Mouse (Mus musculus): ENCODE measurements around the gene Mms22l. TPM values are rescaled to one million over a fixed set of nuclear protein-coding genes. Genes with fewer than 3 reads are reported as not detected.
"Not testable (repeated sequence)": the region's sequence is repeated elsewhere in the genome, so short reads cannot be mapped to it uniquely, and the experiment has no call there.

Gene Mms22l
- 20.9 and 21.5 TPM in 2 replicates for total RNA-seq (2015; ENCODE audit: low replicate concordance)
- 21.0 and 27.6 TPM in 2 replicates for total RNA-seq (2017; ENCODE audit: low replicate concordance)

GRCm38 (mm10) chr4:24496116-24496952 is at the start of gene Mms22l:
Gene Mms22l (plus strand): TSS chr4:24496451.
- peak; percentile 99 for ATAC-seq (replicated peaks; ENCODE audit: low FRiP score, poor library complexity, severe bottlenecking)

GRCm38 (mm10) chr4:24484046-24484445 is 12.2 kb upstream of the Mms22l start:
- ATAC-seq (replicated peaks; ENCODE audit: low FRiP score, poor library complexity, severe bottlenecking): not testable (repeated sequence)

- peak; percentile 45; the same call in 1 of the 2 replicates for ATAC-seq (replicated peaks; ENCODE audit: low FRiP score, poor library complexity, severe bottlenecking)
Measured at GRCm38 (mm10) chr4:24496953-24497319, 685 bp downstream of the Mms22l start.

GRCm38 (mm10) chr4:24509195-24509594 is 12.9 kb downstream of the Mms22l start:
- no peak for ATAC-seq (replicated peaks; ENCODE audit: low FRiP score, poor library complexity, severe bottlenecking)

GRCm38 (mm10) chr4:24536989-24537388 is 40.7 kb downstream of the Mms22l start:
- ATAC-seq (replicated peaks; ENCODE audit: low FRiP score, poor library complexity, severe bottlenecking): no peak

- no peak for ATAC-seq (replicated peaks; ENCODE audit: low FRiP score, poor library complexity, severe bottlenecking)
Measured at GRCm38 (mm10) chr4:24543421-24543820, 47.2 kb downstream of the Mms22l start.

GRCm38 (mm10) chr4:24544677-24545151 is 48.5 kb downstream of the Mms22l start:
- no peak for ATAC-seq (replicated peaks; ENCODE audit: low FRiP score, poor library complexity, severe bottlenecking)

GRCm38 (mm10) chr4:24556116-24556820 is 60.0 kb downstream of the Mms22l start:
- ATAC-seq (replicated peaks; ENCODE audit: low FRiP score, poor library complexity, severe bottlenecking): no peak; the same call in 1 of the 2 replicates

GRCm38 (mm10) chr4:24557149-24557548 is 60.9 kb downstream of the Mms22l start:
- ATAC-seq (replicated peaks; ENCODE audit: low FRiP score, poor library complexity, severe bottlenecking): no peak

GRCm38 (mm10) chr4:24568026-24568425 is 71.8 kb downstream of the Mms22l start:
- ATAC-seq (replicated peaks; ENCODE audit: low FRiP score, poor library complexity, severe bottlenecking): no peak

GRCm38 (mm10) chr4:24568989-24569556 is 72.8 kb downstream of the Mms22l start:
- ATAC-seq (replicated peaks; ENCODE audit: low FRiP score, poor library complexity, severe bottlenecking): no peak

GRCm38 (mm10) chr4:24574276-24574675 is 78.0 kb downstream of the Mms22l start:
- ATAC-seq (replicated peaks; ENCODE audit: low FRiP score, poor library complexity, severe bottlenecking): peak; percentile 94

GRCm38 (mm10) chr4:24577594-24577993 is 81.3 kb downstream of the Mms22l start:
- no peak for ATAC-seq (replicated peaks; ENCODE audit: low FRiP score, poor library complexity, severe bottlenecking)

GRCm38 (mm10) chr4:24582295-24582694 is 86.0 kb downstream of the Mms22l start:
- ATAC-seq (replicated peaks; ENCODE audit: low FRiP score, poor library complexity, severe bottlenecking): no peak

- ATAC-seq (replicated peaks; ENCODE audit: low FRiP score, poor library complexity, severe bottlenecking): no peak
Measured at GRCm38 (mm10) chr4:24583997-24584396, 87.7 kb downstream of the Mms22l start.

GRCm38 (mm10) chr4:24594824-24595223 is 98.6 kb downstream of the Mms22l start:
- ATAC-seq (replicated peaks; ENCODE audit: low FRiP score, poor library complexity, severe bottlenecking): no peak

GRCm38 (mm10) chr4:24596942-24597611 is 100.8 kb downstream of the Mms22l start:
- no peak for ATAC-seq (replicated peaks; ENCODE audit: low FRiP score, poor library complexity, severe bottlenecking)

GRCm38 (mm10) chr4:24598637-24599036 is 102.4 kb downstream of the Mms22l start:
- ATAC-seq (replicated peaks; ENCODE audit: low FRiP score, poor library complexity, severe bottlenecking): no peak

GRCm38 (mm10) chr4:24601711-24602110 is 105.5 kb downstream of the Mms22l start:
- ATAC-seq (replicated peaks; ENCODE audit: low FRiP score, poor library complexity, severe bottlenecking): no peak

GRCm38 (mm10) chr4:24609085-24609484 is 112.8 kb downstream of the Mms22l start:
- no peak for ATAC-seq (replicated peaks; ENCODE audit: low FRiP score, poor library complexity, severe bottlenecking)

Measured in erythroblast, adult 5-6 weeks (primary cell).